Mouse (Mus musculus) forebrain, embryonic 11.5 days (tissue): Measurements from ENCODE around the gene Zswim1. TPM values are rescaled to one million over a fixed set of nuclear protein-coding genes. Genes with fewer than 3 reads are reported as not detected.

Experiments used
- ATAC-seq: fragments of 200-750 bp; cut with Nextera tagmentation; replicated peaks from 2 replicates; pipeline ENCODE4 v1.8.0; 2017; ENCODE audit warnings: moderate TSS enrichment; ENCODE audit not compliant: low FRiP score
- DNase-seq: peaks from one replicate; pipeline ENCODE4 v3.0.0-alpha.2; 2017; ENCODE audit warnings: low spot score
- H3K27ac ChIP-seq: fragments of 300-500 bp; sonication (generic); 2 replicates; pipeline ENCODE4 v1.5.1; 2014; ENCODE audit warnings: low read depth, low read length
- H3K27me3 ChIP-seq: fragments of 300-500 bp; sonication (generic); 2 replicates; pipeline ENCODE4 v1.6.1; 2014; ENCODE audit warnings: mild to moderate bottlenecking, low read length, mixed read lengths; ENCODE audit not compliant: control insufficient read depth, insufficient read depth
- H3K36me3 ChIP-seq: fragments of 300-500 bp; sonication (generic); 2 replicates; pipeline ENCODE4 v1.6.1; 2014; ENCODE audit warnings: mild to moderate bottlenecking, low read length, moderate library complexity, mixed read lengths; ENCODE audit not compliant: control insufficient read depth, insufficient read depth
- H3K4me1 ChIP-seq: fragments of 300-500 bp; sonication (generic); replicated peaks from 2 replicates; pipeline ENCODE4 v1.6.1; 2014; ENCODE audit warnings: low read length, mixed read lengths; ENCODE audit not compliant: control insufficient read depth, insufficient read depth
- H3K4me2 ChIP-seq: fragments of 300-500 bp; sonication (generic); 2 replicates; pipeline ENCODE4 v1.6.1; 2014; ENCODE audit warnings: low read depth, mild to moderate bottlenecking, low read length, moderate library complexity, mixed read lengths; ENCODE audit not compliant: severe bottlenecking
- H3K4me3 ChIP-seq: fragments of 300-500 bp; sonication (generic); 2 replicates; pipeline ENCODE4 v1.5.1; 2014; ENCODE audit warnings: low read depth, low read length
- H3K9ac ChIP-seq: fragments of 300-500 bp; sonication (generic); 2 replicates; pipeline ENCODE4 v1.6.1; 2014; ENCODE audit warnings: low read length
- H3K9me3 ChIP-seq: fragments of 300-500 bp; sonication (generic); 2 replicates; pipeline ENCODE4 v1.6.1; 2016; ENCODE audit warnings: low read length, mixed read lengths; ENCODE audit not compliant: control insufficient read depth
- WGBS: fragments of 180-500 bp; shearing (Covaris S2); extraction: QIAGEN DNeasy Blood & Tissue Kit; methylation state at CpG from one replicate; pipeline ENCODE4 v1.1.7; 2014; 5-methylcytosine and 5-hydroxymethylcytosine counted together
- polyA plus RNA-seq: library from polyadenylated mRNA; unstranded; fragments of >200 nt; fragmentation: Nextera tagmentation; extraction: Ambion mirVana; gene quantifications from 2 replicates; pipeline ENCODE4 v1.2.1, GENCODE M21; 2014

Zswim1 gene
- polyA plus RNA-seq, 1 experiment from 2014 or later, result 26.4 TPM

DNA sequence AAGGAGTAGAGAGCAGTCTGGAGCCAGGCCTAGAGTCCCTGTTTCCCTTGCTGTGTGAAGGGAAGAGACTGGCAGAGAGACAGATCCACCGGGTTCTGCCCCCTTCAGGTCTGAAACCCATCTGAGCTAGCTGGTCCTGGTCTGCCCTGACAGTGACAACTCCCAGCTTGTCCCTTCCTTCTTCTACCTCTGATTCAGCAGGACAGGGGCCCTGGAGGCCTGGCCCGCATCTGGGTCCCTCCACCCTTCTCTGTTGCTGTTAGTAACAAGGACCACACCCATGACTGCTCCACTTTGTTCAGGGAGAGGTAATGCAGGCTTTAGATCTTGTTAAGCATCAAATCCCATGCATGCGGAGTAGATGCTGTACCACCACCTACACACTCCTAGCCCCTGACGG is 34.1 kb upstream of the Zswim1 start:
- ATAC-seq (no peak), DNase-seq (no peak)
- Histone ChIP-seq H3K4me2 (no peak overlapping the region), H3K9me3 (no peaks in the 10 kb centered on the region), H3K9ac (no peak overlapping the region), H3K27ac (no peak overlapping the region), H3K36me3 (peaks cover 4% of the 10 kb centered on the region; the same call in 1 of the 2 replicates), H3K4me3 (no peak overlapping the region), H3K4me1 (peaks cover 6% of the 10 kb centered on the region; the same call in 1 of the 2 replicates), H3K27me3 (no peaks in the 10 kb centered on the region)
- 69% methylated on average over 4 of the region's 4 CpGs for WGBS

- DNase-seq (no peak), ATAC-seq (no peak)
- H3K27me3 ChIP-seq, result no peaks in the 10 kb centered on the region
- H3K4me2 ChIP-seq, result no peak overlapping the region
- no peak overlapping the region for H3K27ac ChIP-seq
- H3K4me1 ChIP-seq, result peaks cover 3% of the 10 kb centered on the region; the same call in 1 of the 2 replicates
- 92% methylated on average over 4 of the region's 4 CpGs for WGBS
- H3K9ac ChIP-seq, result no peak overlapping the region
- no peak overlapping the region for H3K4me3 ChIP-seq
- H3K9me3 ChIP-seq, result no peaks in the 10 kb centered on the region
- peaks cover 4% of the 10 kb centered on the region; the same call in 1 of the 2 replicates for H3K36me3 ChIP-seq
These were observed 32.0 kb upstream of the Zswim1 start for GRCm38 (mm10) chr2:164790451-164790850.

GRCm38 (mm10) chr2:164791841-164792261 is 30.6 kb upstream of the Zswim1 start:
- DNase-seq (no peak), ATAC-seq (no peak)
- Histone ChIP-seq H3K36me3 (peaks cover 4% of the 10 kb centered on the region; the same call in 1 of the 2 replicates), H3K4me1 (no peaks in the 10 kb centered on the region), H3K27ac (no peak overlapping the region), H3K9ac (no peak overlapping the region), H3K27me3 (no peaks in the 10 kb centered on the region), H3K9me3 (no peaks in the 10 kb centered on the region), H3K4me3 (no peak overlapping the region), H3K4me2 (no peak overlapping the region)
- WGBS, result 96% methylated on average over 18 of the region's 18 CpGs

GRCm38 (mm10) chr2:164792400-164793190 is 29.9 kb upstream of the Zswim1 start:
- no peak for ATAC-seq
- Histone ChIP-seq H3K9ac (no peak overlapping the region), H3K4me1 (no peaks in the 10 kb centered on the region), H3K27ac (no peak overlapping the region), H3K4me3 (no peak overlapping the region), H3K4me2 (no peak overlapping the region), H3K9me3 (no peaks in the 10 kb centered on the region), H3K27me3 (no peaks in the 10 kb centered on the region), H3K36me3 (peaks cover 4% of the 10 kb centered on the region; the same call in 1 of the 2 replicates)
- WGBS, result 94% methylated on average over 12 of the region's 12 CpGs
- DNase-seq, result no peak

GRCm38 (mm10) chr2:164793236-164793635 is 29.2 kb upstream of the Zswim1 start:
- H3K4me3 ChIP-seq, result no peak overlapping the region
- ATAC-seq (0 out of 2 replicates have a peak, but pooled peaks have one; percentile 26), DNase-seq (peak; percentile 81)
- no peaks in the 10 kb centered on the region for H3K4me1 ChIP-seq
- no peak overlapping the region for H3K4me2 ChIP-seq
- no peaks in the 10 kb centered on the region for H3K27me3 ChIP-seq
- H3K9ac ChIP-seq, result no peak overlapping the region
- peaks cover 4% of the 10 kb centered on the region; the same call in 1 of the 2 replicates for H3K36me3 ChIP-seq
- WGBS, result 87% methylated on average over 3 of the region's 3 CpGs
- H3K9me3 ChIP-seq, result no peaks in the 10 kb centered on the region
- no peak overlapping the region for H3K27ac ChIP-seq

GRCm38 (mm10) chr2:164793772-164794171 is 28.7 kb upstream of the Zswim1 start:
- H3K4me3 ChIP-seq, result no peak overlapping the region
- no peak overlapping the region for H3K4me2 ChIP-seq
- DNase-seq, result no peak
- 88% methylated on average over 2 of the region's 2 CpGs for WGBS
- no peaks in the 10 kb centered on the region for H3K4me1 ChIP-seq
- no peak overlapping the region for H3K9ac ChIP-seq
- no peak for ATAC-seq
- H3K27ac ChIP-seq, result no peak overlapping the region
- H3K36me3 ChIP-seq, result peaks cover 4% of the 10 kb centered on the region; the same call in 1 of the 2 replicates
- no peaks in the 10 kb centered on the region for H3K9me3 ChIP-seq
- no peaks in the 10 kb centered on the region for H3K27me3 ChIP-seq

- Histone ChIP-seq H3K9me3 (no peaks in the 10 kb centered on the region), H3K9ac (no peak overlapping the region), H3K36me3 (peaks cover 4% of the 10 kb centered on the region; the same call in 1 of the 2 replicates), H3K4me2 (no peak overlapping the region), H3K27me3 (no peaks in the 10 kb centered on the region), H3K4me1 (no peaks in the 10 kb centered on the region), H3K27ac (no peak overlapping the region), H3K4me3 (no peak overlapping the region)
- ATAC-seq (peak; percentile 24; the same call in 1 of the 2 replicates), DNase-seq (peak; percentile 86)
- WGBS, result 35% methylated on average over 5 of the region's 5 CpGs
These were observed 28.2 kb upstream of the Zswim1 start for GRCm38 (mm10) chr2:164794293-164794692.

DNA sequence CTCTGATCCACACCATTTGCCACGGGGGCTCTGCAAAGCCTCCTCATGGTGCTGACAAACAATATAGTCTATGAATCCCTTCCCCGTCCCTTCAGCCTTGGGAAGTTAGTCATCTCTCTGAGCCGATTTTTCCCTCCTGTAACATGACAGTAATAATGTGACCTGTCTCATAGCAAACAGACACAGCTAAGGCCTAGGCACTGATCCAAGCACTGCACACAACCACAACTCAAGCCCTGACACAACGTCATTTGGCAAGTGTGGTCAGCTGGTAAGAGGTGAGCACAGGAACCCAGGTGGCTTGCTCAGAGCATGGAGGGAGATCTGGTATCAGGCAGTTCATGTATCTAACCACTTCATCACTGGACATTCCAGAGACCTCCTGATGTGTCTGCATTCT is 26.6 kb upstream of the Zswim1 start:
- Histone ChIP-seq H3K4me3 (no peak overlapping the region), H3K27ac (no peak overlapping the region), H3K27me3 (no peaks in the 10 kb centered on the region), H3K4me2 (no peak overlapping the region), H3K9me3 (no peaks in the 10 kb centered on the region), H3K4me1 (no peaks in the 10 kb centered on the region), H3K9ac (no peak overlapping the region), H3K36me3 (peaks cover 4% of the 10 kb centered on the region; the same call in 1 of the 2 replicates)
- DNase-seq (no peak), ATAC-seq (no peak)
- 90% methylated on average over 4 of the region's 4 CpGs for WGBS
